Mouse (Mus musculus): ENCODE data around the gene Trmt1. TPM values are rescaled to one million over a fixed set of nuclear protein-coding genes. Genes with fewer than 3 reads are reported as not detected.
A peak's percentile ranks its signal among the peaks of the same experiment; 100 is the strongest.

Gene Trmt1
- total RNA-seq, 1 experiment from 2014 or later, result 44.7 TPM

DNA sequence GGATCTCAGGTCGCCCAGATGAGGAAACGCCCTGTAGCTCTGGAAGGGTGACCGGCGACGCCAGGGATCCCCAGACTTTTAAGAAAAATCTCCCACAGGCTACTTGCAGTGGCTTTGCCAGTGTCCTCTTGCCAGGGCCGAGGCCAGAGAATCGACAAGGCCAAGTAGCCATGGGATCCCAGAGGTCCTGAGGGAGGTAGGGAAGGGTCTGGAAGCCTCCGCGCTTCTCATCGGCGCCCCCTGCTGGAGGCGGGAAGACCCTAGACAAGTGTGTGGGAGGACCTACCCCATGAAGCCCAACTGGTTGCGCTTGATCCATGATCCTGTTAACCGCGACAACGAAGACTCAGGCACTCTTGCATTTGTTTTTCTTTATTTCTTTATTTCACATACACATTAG lies 18.2 kb downstream of the Trmt1 start:
- no peak for ATAC-seq (replicated peaks; ENCODE audit: insufficient number of reproducible peaks, low FRiP score, low TSS enrichment, poor library complexity, severe bottlenecking)

DNA sequence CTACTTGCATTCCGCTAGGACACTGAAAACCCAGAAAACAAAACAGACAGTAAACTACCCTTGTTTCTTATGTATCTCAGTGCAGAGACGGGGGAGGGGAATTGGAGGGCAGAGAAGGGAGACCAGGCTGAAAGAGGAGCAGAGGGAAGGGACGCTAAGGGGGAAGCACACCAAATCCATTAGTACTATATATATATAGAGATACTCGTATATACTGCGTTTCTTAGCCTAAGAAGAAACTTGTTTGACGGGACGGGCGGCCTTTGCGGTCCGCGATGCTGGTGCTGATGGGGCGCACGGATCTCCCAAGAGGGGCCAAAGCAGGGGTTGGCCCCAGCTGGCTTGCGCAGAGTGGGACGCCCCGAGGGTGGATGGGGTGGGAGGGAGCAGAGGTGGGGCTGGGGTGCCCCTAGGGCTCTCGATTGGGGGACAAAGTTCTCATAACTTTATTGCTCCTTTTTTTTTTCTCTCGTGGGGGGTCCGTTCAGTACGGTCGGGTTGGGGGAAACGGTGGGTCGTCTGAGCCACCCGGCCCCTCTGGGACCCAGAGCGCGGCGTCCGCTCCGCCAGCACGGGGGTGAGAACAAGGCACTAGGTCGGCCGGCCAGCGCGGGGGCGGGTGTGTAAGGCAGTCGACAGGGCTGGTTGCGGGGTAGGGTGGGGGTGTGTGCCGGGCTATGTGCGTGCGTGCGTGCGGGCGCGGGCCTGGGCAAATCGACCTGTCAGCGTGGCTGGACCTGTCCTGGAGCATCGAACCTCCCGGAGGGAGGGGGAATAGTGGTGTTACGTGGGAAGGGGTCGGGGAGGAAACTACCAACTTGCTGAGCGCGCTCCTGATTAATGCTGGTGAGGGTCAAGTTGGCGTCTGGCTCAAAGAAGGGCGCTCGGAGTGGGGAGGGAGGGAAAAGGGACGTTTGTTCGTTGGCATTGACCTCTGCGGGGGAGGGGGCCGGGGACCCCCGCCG lies 19.0 kb downstream of the Trmt1 start:
- no peak for ATAC-seq (replicated peaks; ENCODE audit: insufficient number of reproducible peaks, low FRiP score, low TSS enrichment, poor library complexity, severe bottlenecking)

DNA sequence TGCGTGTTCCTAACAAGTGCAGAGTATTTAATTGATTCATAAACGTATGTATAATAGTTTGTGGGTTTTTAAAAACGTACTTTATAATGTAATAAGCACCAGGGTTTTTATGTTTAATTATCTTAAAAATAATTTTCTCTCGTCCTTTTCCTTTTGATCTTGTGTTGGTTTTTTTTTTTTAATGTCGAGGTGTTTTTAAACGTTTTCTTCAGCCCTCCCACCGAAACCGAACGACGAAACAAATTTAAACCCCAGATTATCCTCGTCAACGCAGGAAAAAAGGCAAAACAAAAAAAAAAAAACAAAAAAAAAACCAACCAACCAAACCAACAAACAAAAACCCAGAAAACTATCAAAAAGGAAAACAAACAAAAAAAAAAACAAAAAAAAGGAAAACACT lies 19.9 kb downstream of the Trmt1 start:
- ATAC-seq (replicated peaks; ENCODE audit: insufficient number of reproducible peaks, low FRiP score, low TSS enrichment, poor library complexity, severe bottlenecking), result no peak

DNA sequence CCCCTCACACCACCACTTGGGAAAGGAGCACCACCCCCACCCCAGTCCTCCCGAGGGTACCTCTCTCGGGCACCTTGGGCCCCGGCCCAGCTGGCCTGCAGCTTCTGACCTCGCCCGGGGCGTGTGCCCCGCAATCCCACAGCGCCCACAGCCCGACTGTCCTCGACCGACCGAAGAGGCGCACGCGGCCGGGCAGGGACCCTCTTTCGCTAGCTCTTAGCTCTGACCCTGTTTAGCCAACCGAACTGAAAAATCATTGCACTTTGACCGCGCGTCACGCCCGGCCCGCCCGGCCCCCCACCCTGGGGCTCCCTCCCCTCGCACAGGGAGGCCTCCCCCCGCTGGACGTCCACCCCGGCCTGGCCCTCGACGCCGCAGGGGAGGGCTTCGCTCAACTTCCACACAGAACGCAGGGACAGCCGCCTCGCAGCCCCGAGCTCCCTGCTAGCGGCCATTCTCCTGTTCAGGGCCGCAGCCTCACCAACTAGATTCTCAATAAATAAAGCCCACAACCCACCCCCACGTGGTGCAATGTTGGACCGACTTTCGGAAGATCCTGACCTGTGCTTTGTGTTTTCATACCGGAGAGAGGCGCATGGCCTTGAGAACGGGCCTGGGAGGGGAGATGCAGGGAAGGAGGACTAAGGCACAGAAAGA lies 20.6 kb downstream of the Trmt1 start:
- ATAC-seq (replicated peaks; ENCODE audit: insufficient number of reproducible peaks, low FRiP score, low TSS enrichment, poor library complexity, severe bottlenecking), result 0 out of 2 replicates have a peak, but pooled peaks have one; percentile 2

DNA sequence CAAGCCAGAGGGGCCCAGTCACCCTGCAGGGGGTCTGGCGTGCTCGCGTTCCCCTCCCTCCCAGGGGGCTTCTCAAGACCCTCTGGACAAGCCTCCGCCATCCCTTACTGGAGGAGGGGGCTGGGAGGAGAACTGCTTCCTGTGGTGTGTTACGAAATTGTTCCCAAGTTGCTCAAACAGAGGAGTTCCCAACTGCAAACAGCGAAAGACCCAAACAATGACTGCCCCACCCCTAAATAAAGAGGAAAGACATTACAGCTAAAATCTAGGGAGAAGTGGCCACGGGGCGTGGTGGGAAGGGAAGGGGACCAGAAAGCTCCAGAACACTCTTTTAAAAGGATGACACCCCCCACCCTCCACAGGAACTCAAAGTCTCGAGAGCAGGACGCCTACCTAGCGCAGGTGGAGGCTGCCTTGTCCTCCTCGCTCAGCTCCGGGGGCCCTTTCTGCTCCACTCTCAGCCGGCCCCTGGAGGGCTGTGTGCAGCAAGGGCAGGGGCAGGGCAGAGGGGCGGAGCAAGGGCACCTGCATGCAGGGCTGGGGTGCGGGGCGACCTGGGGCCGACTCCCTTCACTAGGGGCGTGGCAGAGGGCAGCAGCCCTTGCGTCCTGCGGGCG lies 21.3 kb downstream of the Trmt1 start:
- ATAC-seq (replicated peaks; ENCODE audit: insufficient number of reproducible peaks, low FRiP score, low TSS enrichment, poor library complexity, severe bottlenecking), result peak; percentile 10

DNA sequence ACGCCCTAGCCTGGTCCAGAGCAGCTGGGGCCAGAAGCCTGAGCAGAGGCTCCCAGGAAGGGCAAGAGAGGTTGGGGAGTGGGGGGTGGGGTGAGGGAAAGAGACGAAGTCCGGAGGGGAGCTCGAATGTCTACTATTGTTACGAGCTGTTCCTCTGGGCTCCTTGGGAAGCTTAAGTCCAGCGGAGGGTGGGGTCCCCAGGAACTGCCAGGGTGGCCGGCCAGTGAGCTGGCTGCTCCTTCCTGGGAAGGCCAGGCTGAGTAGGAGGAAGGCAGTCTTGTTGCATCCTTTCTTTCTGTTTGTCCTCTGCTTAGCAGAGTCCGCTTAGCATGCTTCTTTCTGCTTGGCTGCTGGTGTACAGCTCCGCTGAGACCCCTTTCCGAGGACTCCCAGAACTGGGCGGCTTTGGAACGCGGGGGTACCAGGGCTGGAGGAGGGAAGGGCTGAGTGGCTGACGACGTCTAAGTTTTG lies 22.0 kb downstream of the Trmt1 start:
- ATAC-seq (replicated peaks; ENCODE audit: insufficient number of reproducible peaks, low FRiP score, low TSS enrichment, poor library complexity, severe bottlenecking), result no peak

DNA sequence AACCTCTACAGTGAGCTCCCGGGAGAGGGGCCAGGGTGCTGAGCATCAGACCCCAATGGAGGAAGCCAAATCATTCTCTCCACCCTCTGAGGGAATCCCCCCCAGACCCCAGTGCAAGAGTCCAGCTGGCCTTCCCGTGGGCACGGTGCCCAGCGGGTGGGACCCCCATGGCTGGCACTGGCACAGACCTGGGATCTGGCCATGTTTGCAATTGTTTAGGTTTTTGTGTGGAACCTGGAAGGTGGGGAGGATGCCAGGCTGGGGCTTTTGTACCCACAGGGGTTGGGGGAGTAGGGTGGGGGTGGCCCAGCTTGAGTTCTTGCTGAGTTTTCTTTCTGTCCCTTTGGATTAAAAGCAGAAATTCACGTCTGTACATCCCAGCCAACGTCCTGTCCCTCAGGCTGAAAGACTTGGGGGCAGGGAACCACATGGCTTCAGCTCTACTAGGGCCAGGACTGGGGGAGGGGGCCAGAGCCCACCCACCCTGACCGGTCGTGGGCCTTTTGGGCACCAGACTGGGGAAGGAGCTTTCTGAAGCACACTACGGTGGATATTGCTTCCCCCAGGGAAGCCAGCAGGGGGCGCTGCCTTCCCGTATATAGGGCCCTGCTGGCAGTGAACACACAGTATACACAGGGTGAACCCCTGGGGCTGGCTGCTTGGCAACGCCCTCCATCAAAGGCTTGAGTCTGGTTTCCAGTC lies 22.8 kb downstream of the Trmt1 start:
- ATAC-seq (replicated peaks; ENCODE audit: insufficient number of reproducible peaks, low FRiP score, low TSS enrichment, poor library complexity, severe bottlenecking), result peak; percentile 54

DNA sequence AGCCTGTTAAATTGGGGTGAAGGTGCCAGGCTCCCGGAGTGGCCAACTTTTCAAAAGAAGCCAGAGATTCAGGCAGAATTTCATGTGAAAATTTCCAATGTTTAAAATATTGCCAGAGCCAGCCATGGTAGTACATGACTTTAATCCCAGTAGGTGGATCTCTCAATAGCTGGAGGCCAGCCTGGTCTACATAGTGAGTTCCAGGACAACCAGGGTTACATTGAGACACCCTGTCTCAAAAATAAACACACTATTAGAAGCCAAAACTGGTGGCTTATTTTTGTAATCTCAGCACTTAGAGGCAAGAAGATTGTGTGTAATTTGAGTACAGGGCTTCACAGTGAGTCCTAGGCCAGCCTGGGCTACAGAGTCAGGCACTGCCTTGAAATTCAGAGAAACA lies 23.8 kb downstream of the Trmt1 start:
- ATAC-seq (replicated peaks; ENCODE audit: insufficient number of reproducible peaks, low FRiP score, low TSS enrichment, poor library complexity, severe bottlenecking), result no peak

DNA sequence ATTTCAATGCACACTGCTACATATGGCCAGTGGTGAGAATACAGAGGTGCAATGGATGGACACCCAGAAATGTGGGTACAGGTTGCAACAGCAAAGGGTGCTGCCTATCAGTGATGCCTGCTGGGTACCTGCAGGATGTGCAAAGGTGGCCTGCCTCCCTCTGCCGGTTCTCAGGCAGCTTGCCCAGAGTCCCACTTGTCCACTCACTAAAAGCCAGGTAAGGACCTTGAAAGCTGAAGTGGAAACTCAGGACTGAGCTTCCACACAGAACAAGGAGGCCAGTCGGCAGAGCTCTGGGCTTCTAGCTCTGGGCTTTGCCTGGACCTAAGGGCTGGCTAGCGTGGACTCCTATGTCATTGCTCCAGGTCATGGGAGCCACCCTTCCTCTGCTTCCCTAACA lies 25.2 kb downstream of the Trmt1 start:
- ATAC-seq (replicated peaks; ENCODE audit: insufficient number of reproducible peaks, low FRiP score, low TSS enrichment, poor library complexity, severe bottlenecking), result no peak

DNA sequence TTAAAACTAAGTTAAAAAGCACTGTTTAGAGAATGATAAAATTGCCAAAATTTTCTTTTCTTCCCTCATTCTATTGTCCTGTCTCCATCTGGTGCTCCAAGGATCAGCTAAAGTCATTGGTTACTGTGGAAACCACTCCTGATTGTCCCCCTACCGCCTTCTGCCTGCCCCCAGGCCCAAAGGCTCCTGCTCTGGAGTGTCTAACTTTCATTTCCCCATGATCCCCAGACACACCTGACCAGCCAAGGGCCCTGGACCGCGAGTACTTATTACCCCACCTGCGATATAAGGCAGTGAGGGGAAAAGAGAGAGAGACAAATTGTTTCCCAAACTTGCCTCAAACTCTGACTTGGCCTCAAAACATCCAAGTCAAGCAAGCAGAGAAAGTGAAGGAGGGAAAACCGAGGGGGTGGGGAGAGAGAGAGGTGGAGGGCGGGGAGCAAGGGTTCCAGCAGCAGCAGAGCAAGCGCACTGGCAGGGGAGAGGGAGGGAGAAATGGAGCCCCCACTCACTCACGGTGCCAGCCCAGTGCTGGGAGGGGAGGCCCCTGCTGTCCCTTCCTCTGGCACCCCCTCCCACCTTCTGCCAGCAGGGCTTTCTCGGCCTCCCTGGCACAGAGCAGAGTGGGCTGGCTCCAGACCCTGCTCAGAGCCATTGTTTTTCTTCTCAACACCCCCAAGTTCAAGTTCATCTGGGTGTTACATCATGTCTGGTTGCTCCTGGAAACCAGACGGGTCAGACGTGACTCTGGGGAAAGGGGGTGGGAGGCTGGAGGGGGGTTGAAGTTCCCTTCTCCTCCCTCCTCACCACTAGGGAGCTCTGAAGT lies 26.0 kb downstream of the Trmt1 start:
- no peak for ATAC-seq (replicated peaks; ENCODE audit: insufficient number of reproducible peaks, low FRiP score, low TSS enrichment, poor library complexity, severe bottlenecking)

DNA sequence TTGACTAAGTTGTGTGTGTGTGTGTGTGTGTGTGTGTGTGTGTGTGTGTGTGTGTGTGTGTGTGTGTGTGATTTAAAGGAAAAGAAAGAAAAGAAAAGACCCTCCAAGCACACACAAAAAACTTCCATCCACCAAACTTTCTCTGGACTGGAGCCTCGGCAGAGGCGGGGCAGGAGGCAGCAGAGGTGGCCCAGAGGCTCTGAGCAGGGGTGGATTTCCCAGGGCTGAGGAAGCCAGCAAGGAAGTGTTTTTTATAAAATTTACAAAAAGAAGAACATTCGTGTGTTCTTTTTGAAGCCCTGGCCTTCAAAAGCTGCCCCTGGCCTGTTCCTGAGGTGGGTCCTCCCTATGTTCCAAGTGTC lies 26.6 kb downstream of the Trmt1 start:
- no peak for ATAC-seq (replicated peaks; ENCODE audit: insufficient number of reproducible peaks, low FRiP score, low TSS enrichment, poor library complexity, severe bottlenecking)

DNA sequence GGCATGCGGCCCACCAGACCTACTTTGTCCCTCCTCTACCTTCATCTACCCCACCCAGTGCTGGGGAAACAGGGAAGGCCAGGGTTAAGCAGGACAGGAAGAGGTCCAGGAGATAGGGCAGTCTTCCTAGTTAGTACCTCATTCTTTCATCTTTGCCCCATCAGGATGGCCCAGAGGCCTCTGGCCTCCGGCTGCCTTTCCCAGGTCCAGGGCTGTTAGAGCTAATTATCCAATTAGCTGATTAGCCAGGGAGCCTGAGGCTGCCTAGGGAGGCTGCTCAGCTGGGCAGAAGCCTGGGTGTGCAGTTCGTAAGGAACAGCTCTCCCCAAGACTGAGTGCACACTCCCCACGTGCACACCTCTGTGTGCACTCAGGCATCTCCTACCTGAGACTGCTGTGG lies 27.3 kb downstream of the Trmt1 start:
- ATAC-seq (replicated peaks; ENCODE audit: insufficient number of reproducible peaks, low FRiP score, low TSS enrichment, poor library complexity, severe bottlenecking), result no peak

DNA sequence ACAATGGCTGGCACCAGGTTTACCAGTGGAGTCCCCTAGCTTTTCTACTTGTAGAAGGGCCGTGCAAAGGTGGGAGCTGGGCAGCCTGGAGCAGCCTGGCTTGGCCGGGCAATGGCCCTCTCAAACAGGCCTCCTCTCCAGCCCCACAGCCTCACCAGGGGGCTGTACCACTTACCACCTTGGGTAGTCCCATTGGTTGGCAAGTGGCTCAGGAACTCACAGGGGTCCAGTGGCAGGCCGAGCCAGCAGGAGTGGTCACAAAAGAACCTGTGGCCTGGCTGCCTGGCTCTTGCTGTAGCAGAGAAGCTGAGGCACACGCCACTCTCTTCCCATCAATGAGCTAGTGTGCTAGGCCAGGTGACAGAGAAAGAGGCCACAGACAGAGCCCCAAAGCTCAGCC lies 28.1 kb downstream of the Trmt1 start:
- ATAC-seq (replicated peaks; ENCODE audit: insufficient number of reproducible peaks, low FRiP score, low TSS enrichment, poor library complexity, severe bottlenecking), result no peak

DNA sequence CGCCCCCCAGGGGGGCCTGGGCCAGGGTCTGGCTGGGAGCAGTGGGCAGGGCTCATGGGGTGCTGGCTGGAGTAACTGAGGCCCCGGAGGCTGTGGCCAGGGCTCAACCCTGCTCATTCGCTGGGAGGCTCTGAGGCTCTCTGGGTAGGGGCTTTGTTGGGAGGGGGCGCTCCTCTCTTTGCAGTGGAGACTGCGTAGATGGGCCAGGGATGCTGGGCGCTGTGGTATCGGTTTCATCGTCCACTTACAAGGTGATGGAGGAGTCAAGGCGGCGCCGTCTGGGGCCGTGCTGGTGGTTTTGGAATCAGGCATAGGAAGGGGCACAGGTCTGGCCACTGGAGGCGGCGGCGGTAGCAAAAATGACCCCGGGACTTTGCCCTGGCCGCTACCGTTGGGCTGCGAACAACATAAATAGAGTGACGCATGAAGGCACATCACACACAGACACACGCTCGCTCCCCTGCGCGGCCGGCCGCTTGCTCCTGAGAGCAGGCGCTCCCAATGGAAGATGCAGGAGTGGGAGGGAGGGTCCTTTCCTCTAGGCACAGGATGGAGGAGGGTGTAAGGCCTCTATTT lies 29.9 kb downstream of the Trmt1 start:
- ATAC-seq (replicated peaks; ENCODE audit: insufficient number of reproducible peaks, low FRiP score, low TSS enrichment, poor library complexity, severe bottlenecking), result no peak

DNA sequence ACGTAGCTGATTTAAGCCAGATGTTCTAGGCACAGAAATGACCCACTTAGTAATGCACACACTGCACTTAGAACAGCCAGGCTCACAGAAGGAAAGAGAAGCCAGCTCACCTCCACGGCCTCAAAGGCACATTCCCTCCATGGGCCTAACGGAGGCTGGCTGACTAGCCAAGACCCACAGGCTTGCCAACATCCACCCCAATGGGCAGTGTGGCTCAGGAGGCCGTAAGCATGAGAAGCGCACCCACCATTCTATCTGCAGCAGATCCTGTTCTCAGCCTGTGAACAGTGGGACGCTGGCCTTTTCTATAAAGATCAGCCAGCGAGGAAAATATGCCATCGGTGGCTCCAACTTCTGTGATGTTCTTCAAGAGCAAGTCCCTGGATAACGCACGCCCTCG lies 30.7 kb downstream of the Trmt1 start:
- ATAC-seq (replicated peaks; ENCODE audit: insufficient number of reproducible peaks, low FRiP score, low TSS enrichment, poor library complexity, severe bottlenecking), result no peak

DNA sequence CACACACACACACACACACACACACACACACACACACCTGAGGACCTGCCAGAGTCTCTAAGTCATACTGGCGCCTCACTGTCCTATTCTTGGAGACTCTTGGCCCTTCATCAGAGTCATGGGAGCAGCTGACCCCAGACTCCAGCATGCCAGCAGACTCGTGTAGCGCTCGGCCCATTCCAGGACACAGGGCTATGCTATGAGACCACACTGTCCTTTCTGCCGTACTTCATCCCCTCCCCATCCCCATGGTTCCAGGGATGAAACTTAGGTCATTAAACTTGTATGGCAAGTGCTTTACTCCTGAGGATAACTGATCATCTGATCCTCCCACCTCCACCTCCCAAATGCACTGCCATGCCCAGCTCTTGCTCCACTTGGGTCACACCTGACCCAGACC lies 32.4 kb downstream of the Trmt1 start:
- no peak for ATAC-seq (replicated peaks; ENCODE audit: insufficient number of reproducible peaks, low FRiP score, low TSS enrichment, poor library complexity, severe bottlenecking)

DNA sequence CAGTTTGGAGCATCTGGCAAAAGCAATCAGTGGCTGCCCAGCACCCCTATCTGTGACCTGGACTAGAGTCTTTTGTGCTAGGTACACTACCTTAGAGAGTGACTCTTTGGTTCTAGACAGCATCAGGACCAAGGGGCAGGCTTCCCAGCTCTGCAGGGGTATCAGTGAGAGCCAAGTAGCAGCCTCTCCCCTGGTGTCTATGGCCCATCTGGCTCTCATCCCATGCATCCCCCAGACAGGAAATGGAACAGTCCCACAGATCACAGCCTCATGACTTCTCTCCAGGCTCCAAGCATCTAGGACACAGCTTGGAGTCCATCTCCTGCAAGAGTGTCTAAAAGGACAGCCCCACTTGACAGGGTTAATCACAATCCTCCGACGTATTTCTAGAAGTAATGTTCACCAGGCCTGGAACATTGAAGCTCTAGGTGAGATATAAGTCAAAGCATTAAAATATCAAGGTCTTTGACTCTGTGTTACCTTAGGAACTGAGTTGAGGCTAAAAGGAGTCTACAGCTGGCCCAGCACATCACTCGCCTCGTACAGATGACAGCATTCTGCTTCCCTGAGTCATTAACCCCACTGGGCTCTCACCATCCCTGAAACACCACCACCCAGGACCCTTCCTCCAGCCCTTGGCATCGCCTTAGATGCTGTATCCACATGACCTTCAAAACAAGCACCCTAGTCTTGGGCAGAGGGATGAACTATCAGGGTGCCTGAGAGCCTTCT lies 33.0 kb downstream of the Trmt1 start:
- no peak for ATAC-seq (replicated peaks; ENCODE audit: insufficient number of reproducible peaks, low FRiP score, low TSS enrichment, poor library complexity, severe bottlenecking)

DNA sequence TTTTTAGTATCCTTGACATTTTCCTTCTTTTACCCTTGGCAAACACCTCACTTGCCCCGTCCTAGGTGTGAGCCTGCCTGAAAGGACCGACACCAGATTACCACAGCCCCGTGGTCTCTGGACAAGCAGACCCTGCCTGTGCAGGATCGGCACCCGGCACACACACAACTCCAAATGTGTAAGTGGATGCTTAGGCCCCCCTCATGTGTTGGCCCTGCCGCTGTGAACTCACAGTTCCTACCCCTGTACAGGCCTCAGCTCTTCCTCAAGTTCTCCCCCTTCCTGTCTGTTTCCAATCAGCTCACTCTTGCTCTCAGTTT lies 36.4 kb downstream of the Trmt1 start:
- no peak for ATAC-seq (replicated peaks; ENCODE audit: insufficient number of reproducible peaks, low FRiP score, low TSS enrichment, poor library complexity, severe bottlenecking)

All from monocyte, adult 5-6 weeks (primary cell).